Mouse (Mus musculus) B cell, adult 2 months (primary cell): ENCODE data around the gene Syde1.

ENCODE experiments used
- DNase-seq, 2 experiments: peaks; one replicate each; pipeline ENCODE4 v3.0.0; 2022

Syde1 gene

GRCm38 (mm10) chr10:78575690-78576089, 16.1 kb downstream of the Syde1 start:
- DNase-seq, result no peak

- no peak for DNase-seq
Observed at GRCm38 (mm10) chr10:78575105-78575632, 16.6 kb downstream of the Syde1 start.

GRCm38 (mm10) chr10:78574250-78575104, 17.3 kb downstream of the Syde1 start, which contains the start of gene Ilvbl:
Gene Ilvbl, plus strand, starts transcription at chr10:78574346.
- DNase-seq, result peak; percentile 96 to 97

- no peak for DNase-seq
Observed at GRCm38 (mm10) chr10:78573226-78573625, 18.5 kb downstream of the Syde1 start.

GRCm38 (mm10) chr10:78570897-78571296, 20.9 kb downstream of the Syde1 start:
- no peak for DNase-seq

DNA sequence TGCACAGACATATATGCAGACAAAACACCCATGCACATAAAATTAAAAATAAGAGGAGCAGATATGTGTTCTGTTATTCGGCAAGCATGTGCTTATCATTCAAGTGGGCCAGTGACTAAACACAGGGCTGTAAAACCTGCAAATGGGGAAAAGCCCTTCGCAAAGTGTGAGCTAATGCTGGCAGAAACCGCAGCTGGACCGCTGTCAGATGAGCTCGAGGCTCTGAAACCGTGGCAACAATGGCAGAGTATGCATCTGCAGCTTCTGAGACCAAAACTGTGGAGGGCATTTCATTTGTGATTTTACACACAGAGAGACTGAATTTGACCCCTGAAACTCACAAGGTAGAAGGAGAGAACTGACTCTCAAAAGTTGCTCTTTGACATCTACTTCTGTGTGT, 21.3 kb downstream of the Syde1 start:
- DNase-seq, result no peak

DNA sequence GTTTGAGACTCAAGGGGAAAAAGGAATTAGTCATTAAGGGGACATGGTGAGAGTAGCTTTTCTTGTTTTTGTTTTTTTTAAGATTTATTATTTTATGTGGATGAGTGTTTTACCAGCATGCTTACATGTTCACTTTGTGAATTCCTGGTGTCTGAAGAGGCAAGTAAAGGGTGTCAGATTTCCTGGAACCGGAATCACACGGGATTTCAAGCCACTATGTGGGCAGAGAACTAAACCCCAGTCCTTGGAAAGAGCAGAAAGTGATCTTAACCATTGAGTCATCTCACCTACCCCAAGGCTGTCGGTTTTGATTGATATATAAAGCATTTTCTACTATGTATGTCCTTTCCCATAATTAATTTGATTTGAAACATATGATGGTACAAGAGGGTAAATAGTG, 22.1 kb downstream of the Syde1 start:
- no peak for DNase-seq

GRCm38 (mm10) chr10:78569191-78569590, 22.6 kb downstream of the Syde1 start:
- no peak for DNase-seq

DNA sequence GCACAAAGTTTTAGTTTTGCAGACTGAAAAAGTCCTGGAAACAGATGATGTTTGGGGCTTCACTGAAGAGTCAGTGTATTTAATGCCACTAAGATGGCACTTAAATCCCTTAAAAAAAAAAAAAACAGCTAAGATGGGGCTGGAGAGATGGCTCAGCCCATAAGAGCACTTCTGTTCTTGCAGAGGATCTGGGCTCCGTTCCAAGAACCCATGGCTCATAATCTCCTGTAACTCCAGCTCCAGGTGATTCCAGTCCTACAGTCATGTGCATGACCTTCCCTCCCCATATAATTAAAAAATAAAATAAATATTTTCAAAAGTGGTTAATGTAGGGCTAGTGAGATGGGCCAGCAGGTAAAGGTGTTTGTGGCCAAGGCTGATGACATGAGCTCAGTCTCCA, 26.7 kb downstream of the Syde1 start:
- no peak for DNase-seq

GRCm38 (mm10) chr10:78540943-78541342, 50.8 kb downstream of the Syde1 start:
- DNase-seq, result peak; percentile 14 to 16
